Mouse (Mus musculus) small intestine, adult 2 months (tissue): ENCODE results near the gene Calhm1. TPM values are rescaled to one million over a fixed set of nuclear protein-coding genes. Genes with fewer than 3 reads are reported as not detected.

ENCODE experiments used
- H3K27ac ChIP-seq: fragments of 200-500 bp; 2 replicates; pipeline ENCODE4 v1.5.1; 2012; ENCODE audit warnings: low read depth, low read length, control low read depth, inconsistent platforms; ENCODE audit not compliant: insufficient read depth
- H3K27me3 ChIP-seq: fragments of 200-500 bp; 2 replicates; pipeline ENCODE4 v1.6.1; 2012; ENCODE audit warnings: mild to moderate bottlenecking, moderate library complexity, low read length, inconsistent platforms; ENCODE audit not compliant: control insufficient read depth, insufficient read depth
- H3K36me3 ChIP-seq: fragments of 200-500 bp; 2 replicates; pipeline ENCODE4 v1.6.1; 2012; ENCODE audit warnings: mild to moderate bottlenecking, low read length, control low read depth, inconsistent platforms; ENCODE audit not compliant: control insufficient read depth, insufficient read depth
- H3K4me1 ChIP-seq: fragments of 200-500 bp; 2 replicates; pipeline ENCODE4 v1.6.1; 2012; ENCODE audit warnings: low read length, inconsistent platforms, mixed read lengths; ENCODE audit not compliant: control insufficient read depth, insufficient read depth, insufficient read length
- H3K4me3 ChIP-seq: fragments of 200-500 bp; 2 replicates; pipeline ENCODE4 v1.5.1; 2012; ENCODE audit warnings: low read depth, mild to moderate bottlenecking, control low read depth, inconsistent platforms, low read length, moderate library complexity
- CTCF ChIP-seq: fragments of 200-500 bp; IDR thresholded peaks from 2 replicates; pipeline ENCODE4 v1.5.1; 2012; ENCODE audit warnings: low read depth, mild to moderate bottlenecking, control low read depth, inconsistent platforms, low read length, moderate library complexity, mixed read lengths; ENCODE audit not compliant: insufficient replicate concordance, insufficient read length; ENCODE audit errors: extremely low read depth
- POLR2A ChIP-seq: fragments of 200-500 bp; IDR thresholded peaks from 2 replicates; pipeline ENCODE4 v1.6.1; 2012; ENCODE audit warnings: low read depth, mild to moderate bottlenecking, control low read depth, inconsistent platforms, low read length, moderate library complexity
- WGBS: fragments of 180-500 bp; shearing (Covaris S2); methylation state at CpG from one replicate; pipeline ENCODE4 v1.1.7; 2018; 5-methylcytosine and 5-hydroxymethylcytosine counted together
- polyA plus RNA-seq: library from polyadenylated mRNA; depleted of rRNA; stranded (reverse); fragments of >200 nt; gene quantifications from 2 replicates; pipeline ENCODE4 v1.2.3, GENCODE M21; 2012; rRNA removed

Gene Calhm1
- polyA plus RNA-seq, 1 experiment = not detected

GRCm38 (mm10) chr19:47121054-47121453, 23.0 kb downstream of the Calhm1 start:
- no peaks in the 10 kb centered on the region for H3K4me1 ChIP-seq
- no peaks in the 10 kb centered on the region for H3K27me3 ChIP-seq
- WGBS = 39% methylated on average over 4 of the region's 4 CpGs
- H3K4me3 ChIP-seq = no peak overlapping the region
- peak; percentile 45; the same call in 1 of the 2 replicates for TF ChIP-seq CTCF
- no peak for TF ChIP-seq POLR2A
- H3K27ac ChIP-seq = no peak overlapping the region
- H3K36me3 ChIP-seq = peaks cover 39% of the 10 kb centered on the region

- no peak for TF ChIP-seq CTCF
- no peak for TF ChIP-seq POLR2A
- Histone ChIP-seq H3K36me3 (peaks cover 41% of the 10 kb centered on the region), H3K27me3 (no peaks in the 10 kb centered on the region), H3K27ac (no peak overlapping the region), H3K4me3 (no peak overlapping the region), H3K4me1 (no peaks in the 10 kb centered on the region)
- 72% methylated on average over 2 of the region's 2 CpGs for WGBS
Measured at GRCm38 (mm10) chr19:47118634-47119033, 25.4 kb downstream of the Calhm1 start.

- Histone ChIP-seq H3K27me3 (no peaks in the 10 kb centered on the region), H3K4me1 (peaks cover 6% of the 10 kb centered on the region; the same call in 1 of the 2 replicates), H3K4me3 (no peak overlapping the region), H3K36me3 (peaks cover 65% of the 10 kb centered on the region), H3K27ac (peak overlapping the region; percentile 75)
- TF ChIP-seq POLR2A = no peak
- no peak for TF ChIP-seq CTCF
- WGBS = 66% methylated on average over 9 of the region's 9 CpGs
Measured at GRCm38 (mm10) chr19:47104641-47105271, 39.3 kb downstream of the Calhm1 start.

- H3K27ac ChIP-seq = no peak overlapping the region
- H3K4me1 ChIP-seq = peaks cover 3% of the 10 kb centered on the region; the same call in 1 of the 2 replicates
- H3K36me3 ChIP-seq = peaks cover 60% of the 10 kb centered on the region
- no peak for TF ChIP-seq POLR2A
- no peak for TF ChIP-seq CTCF
- 90% methylated on average over 5 of the region's 5 CpGs for WGBS
- H3K4me3 ChIP-seq = no peak overlapping the region
- no peaks in the 10 kb centered on the region for H3K27me3 ChIP-seq
Measured at GRCm38 (mm10) chr19:47101080-47101479, 43.0 kb downstream of the Calhm1 start.

Other genes starting within 250 kb of the Calhm1 start
- 0.39 and 0.53 TPM in 2 replicates for gene Ina, start 129.6 kb downstream of the Calhm1 start, polyA plus RNA-seq
- 4.4 and 6.1 TPM in 2 replicates for gene Nt5c2, start 129.1 kb downstream of the Calhm1 start, polyA plus RNA-seq
- gene Pcgf6, start 93.3 kb downstream of the Calhm1 start, polyA plus RNA-seq = 4.1 and 4.4 TPM in 2 replicates
- gene Taf5, start 76.5 kb downstream of the Calhm1 start, polyA plus RNA-seq = 2.1 and 3.2 TPM in 2 replicates
- gene Usmg5, start 53.6 kb downstream of the Calhm1 start, polyA plus RNA-seq = 17.8 and 34.7 TPM in 2 replicates
- gene Pdcd11, start 53.5 kb downstream of the Calhm1 start, polyA plus RNA-seq = 2.8 and 4.3 TPM in 2 replicates
- gene Calhm2, start 6.0 kb downstream of the Calhm1 start, polyA plus RNA-seq = 3.6 and 6.1 TPM in 2 replicates
- gene Calhm3, start 13.5 kb upstream of the Calhm1 start, polyA plus RNA-seq = 0.27 TPM in 1 of 2 replicates, not detected in the other
- gene Neurl1a, start 34.6 kb upstream of the Calhm1 start, polyA plus RNA-seq = 2.8 and 6.7 TPM in 2 replicates